Mouse (Mus musculus) heart, adult 8-10 months (tissue): ENCODE measurements around the gene Slc17a8. TPM values are rescaled to one million over a fixed set of nuclear protein-coding genes. Genes with fewer than 3 reads are reported as not detected.

ENCODE experiments used
- DNase-seq: peaks from one replicate; pipeline ENCODE4 v3.0.0; 2022; ENCODE audit warnings: low spot score
- total RNA-seq, 4 experiments: library from RNA; stranded (reverse); gene quantifications; 2 replicates each; pipeline ENCODE4 v1.2.4; 2022

Gene Slc17a8
- total RNA-seq, 4 experiments from 2014 or later: not detected

- peak; percentile 81 for DNase-seq
Observed at GRCm38 (mm10) chr10:89527054-89527453, 94.0 kb downstream of the Slc17a8 start.

DNA sequence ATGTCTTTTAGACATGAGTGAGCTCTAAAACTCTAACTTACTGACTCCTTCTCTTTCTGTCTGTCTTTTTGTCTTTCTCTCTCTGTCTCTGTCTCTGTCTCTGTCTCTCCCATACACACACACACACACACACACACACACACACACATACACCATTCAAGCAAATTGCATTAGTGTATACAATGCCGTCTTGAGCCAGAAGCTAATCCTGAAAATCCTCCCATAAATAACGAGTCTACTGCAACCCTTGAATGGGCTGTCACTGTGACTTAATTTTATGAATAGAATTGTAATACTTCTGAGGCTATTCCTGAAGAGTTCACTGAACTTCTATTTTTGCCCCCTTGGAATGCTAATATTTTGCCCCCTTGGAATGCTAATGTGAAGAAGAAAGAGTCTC lies 95.2 kb downstream of the Slc17a8 start:
- no peak for DNase-seq

Other genes with a start within 250 kb of the Slc17a8 start
- 1 to 10 TPM; 2.7 to 4.2 (median 3.2) TPM for gene Gas2l3, start 177.3 kb downstream of the Slc17a8 start, total RNA-seq
- under 1 TPM; 0.35 to 0.50 (median 0.41) TPM for gene Nr1h4, start 87.7 kb downstream of the Slc17a8 start, total RNA-seq
- gene Scyl2, start 65.0 kb upstream of the Slc17a8 start, total RNA-seq: 10 to 100 TPM; 13.7 to 18.6 (median 17.9) TPM
- gene Actr6, start 111.0 kb upstream of the Slc17a8 start, total RNA-seq: 10 to 100 TPM; 11.1 to 13.7 (median 12.9) TPM
- gene Uhrf1bp1l, start 123.7 kb upstream of the Slc17a8 start, total RNA-seq: 10 to 100 TPM; 23.9 to 28.9 (median 27.7) TPM